26 mouse cellular contexts compared by ENCODE assay signal in the genomic region with DNA sequence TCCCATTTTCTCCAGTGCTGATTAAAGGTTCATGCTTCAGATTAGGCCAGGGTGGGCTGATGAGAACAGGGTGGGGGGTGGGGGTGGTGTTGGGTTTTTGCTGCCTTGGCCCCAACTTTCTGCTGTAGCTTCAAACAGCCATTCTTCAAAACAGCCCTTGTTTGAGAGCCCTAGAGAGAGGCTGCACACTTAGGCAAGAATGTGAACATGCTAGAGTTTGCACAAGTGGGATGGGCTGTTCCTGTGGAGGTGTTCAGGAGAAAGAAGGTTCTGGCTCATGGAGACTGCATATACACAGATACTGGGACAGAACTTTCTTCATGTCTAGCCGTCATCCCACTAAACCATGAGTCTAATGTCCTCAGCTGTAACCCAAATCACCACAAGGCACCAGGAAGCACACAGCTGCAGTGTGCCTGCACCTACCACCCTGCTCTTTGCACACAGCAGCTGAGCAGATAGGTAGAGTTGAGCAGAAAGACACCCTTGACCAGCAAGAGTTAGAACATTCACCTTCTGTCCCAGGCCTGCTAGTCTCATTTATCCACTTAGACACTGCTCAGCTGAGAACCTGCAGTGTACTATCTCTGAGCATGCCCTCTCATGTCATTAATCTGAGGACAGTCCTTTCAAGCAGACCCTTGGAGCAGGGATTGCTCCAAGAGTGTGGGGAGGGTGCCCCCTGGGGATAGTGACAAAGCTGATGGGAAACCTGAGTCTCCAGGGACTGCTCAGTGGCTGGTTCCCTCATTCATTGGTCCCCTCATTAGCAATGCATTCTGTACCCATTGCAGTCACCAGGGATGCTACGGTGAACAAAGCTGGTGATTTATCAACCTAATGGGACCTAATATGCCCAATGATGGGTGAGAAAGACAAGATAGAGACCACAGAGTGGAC. TPM values are rescaled to one million over a fixed set of nuclear protein-coding genes. Genes with fewer than 3 reads are reported as not detected.
DNase-seq lines count a peak whose midpoint lies in the region; ATAC-seq and TF ChIP-seq lines count a peak whose summit lies in the region.
"Had no signal": no experiment of that assay in that cellular context is flagged by ENCODE, and none has a peak within 500 bp of the region (broad histone marks: within the 10 kb centered on the region; RNA-seq: fewer than 3 reads in every experiment).

No protein-coding gene starts in this region.

- no peaks in the 10 kb centered on the region for H3K27me3 ChIP-seq in lung, embryonic 15.5 days
- H3K27me3 ChIP-seq in thymus, adult 2 months (ENCODE audit: control insufficient read depth, insufficient read depth, low read length) = no peaks in the 10 kb centered on the region
- no peaks in the 10 kb centered on the region for H3K27me3 ChIP-seq in small intestine, adult 2 months (ENCODE audit: control insufficient read depth, insufficient read depth, low read length)
- H3K27me3 ChIP-seq: embryonic facial prominence, embryonic 13.5 days; forebrain, embryonic 12.5 days; heart, embryonic 13.5 days; hindbrain, embryonic 13.5 days; limb, embryonic 15.5 days; midbrain, embryonic 13.5 days; neural tube, embryonic 12.5 days had no signal

- TF ChIP-seq POLR2A in thymus, adult 2 months (IDR thresholded peaks at IDR 0.05; ENCODE audit: control insufficient read depth, extremely low read depth, insufficient read depth, low read length, poor library complexity) = no peak
- no peak for TF ChIP-seq POLR2A in bone marrow, adult 2 months (IDR thresholded peaks at IDR 0.05; ENCODE audit: borderline replicate concordance, control insufficient read depth, low read depth, low read length)
- no peak for TF ChIP-seq POLR2A in small intestine, adult 2 months (IDR thresholded peaks at IDR 0.05; ENCODE audit: low read depth, low read length)

- H3K9ac ChIP-seq in lung, embryonic 15.5 days = no peak overlapping the region
- H3K9ac ChIP-seq: embryonic facial prominence, embryonic 13.5 days; forebrain, embryonic 12.5 days; heart, embryonic 13.5 days; hindbrain, embryonic 13.5 days; limb, embryonic 15.5 days; liver, embryonic 15.5 days; midbrain, embryonic 13.5 days; neural tube, embryonic 12.5 days had no signal

- no peak overlapping the region for H3K4me2 ChIP-seq in lung, embryonic 15.5 days
- H3K4me2 ChIP-seq: embryonic facial prominence, embryonic 13.5 days; forebrain, embryonic 12.5 days; heart, embryonic 13.5 days; hindbrain, embryonic 13.5 days; limb, embryonic 15.5 days; liver, embryonic 15.5 days; midbrain, embryonic 13.5 days; neural tube, embryonic 12.5 days had no signal

- H3K4me3 ChIP-seq in lung, embryonic 15.5 days = no peak overlapping the region
- peak overlapping the region; percentile 77 for H3K4me3 ChIP-seq in thymus, adult 2 months (ENCODE audit: control insufficient read depth, insufficient read depth, low read length)
- no peak overlapping the region for H3K4me3 ChIP-seq in bone marrow, adult 2 months (replicated peaks; ENCODE audit: control insufficient read depth, low read depth, low read length)
- peak overlapping the region; percentile 27; the same call in 1 of the 2 replicates for H3K4me3 ChIP-seq in small intestine, adult 2 months (ENCODE audit: low read depth, low read length)
- H3K4me3 ChIP-seq: embryonic facial prominence, embryonic 13.5 days; erythroblast, embryonic 14.5 days; forebrain, embryonic 12.5 days; gastrocnemius, adult 2 months; heart, embryonic 13.5 days; hindbrain, embryonic 13.5 days; limb, embryonic 15.5 days; liver, embryonic 15.5 days; midbrain, embryonic 13.5 days; neural tube, embryonic 12.5 days had no signal

- peak overlapping the region; percentile 24; the same call in 1 of the 2 replicates for H3K27ac ChIP-seq in lung, embryonic 15.5 days
- H3K27ac ChIP-seq in thymus, adult 2 months (ENCODE audit: control insufficient read depth, insufficient read depth, low read length) = peak overlapping the region; percentile 96
- H3K27ac ChIP-seq in bone marrow, adult 2 months (ENCODE audit: control insufficient read depth, insufficient read depth, low read depth, low read length, poor library complexity) = peak overlapping the region; percentile 50
- peak overlapping the region; percentile 33; the same call in 1 of the 2 replicates for H3K27ac ChIP-seq in small intestine, adult 2 months (ENCODE audit: insufficient read depth, low read depth, low read length)
- H3K27ac ChIP-seq: embryonic facial prominence, embryonic 13.5 days; forebrain, embryonic 12.5 days; gastrocnemius, adult 2 months; heart, embryonic 13.5 days; hindbrain, embryonic 13.5 days; limb, embryonic 15.5 days; liver, embryonic 15.5 days; midbrain, embryonic 13.5 days; neural tube, embryonic 12.5 days had no signal

- TF ChIP-seq CTCF in thymus, adult 2 months (IDR thresholded peaks at IDR 0.05; ENCODE audit: borderline replicate concordance, control insufficient read depth, extremely low read depth, insufficient read depth, low read length, poor library complexity) = no peak
- no peak for TF ChIP-seq CTCF in bone marrow, adult 2 months (IDR thresholded peaks at IDR 0.05; ENCODE audit: control insufficient read depth, insufficient read depth, low read length)
- no peak for TF ChIP-seq CTCF in small intestine, adult 2 months (IDR thresholded peaks at IDR 0.05; ENCODE audit: extremely low read depth, insufficient read length, insufficient replicate concordance, low read depth, low read length)

- H3K36me3 ChIP-seq in lung, embryonic 15.5 days = no peaks in the 10 kb centered on the region
- H3K36me3 ChIP-seq in thymus, adult 2 months (ENCODE audit: control insufficient read depth, insufficient read depth, low read length) = peaks cover 5% of the 10 kb centered on the region; the same call in 1 of the 2 replicates
- H3K36me3 ChIP-seq in small intestine, adult 2 months (ENCODE audit: control insufficient read depth, insufficient read depth, low read length) = no peaks in the 10 kb centered on the region
- H3K36me3 ChIP-seq: embryonic facial prominence, embryonic 13.5 days; forebrain, embryonic 12.5 days; heart, embryonic 13.5 days; hindbrain, embryonic 13.5 days; limb, embryonic 15.5 days; liver, embryonic 15.5 days; midbrain, embryonic 13.5 days; neural tube, embryonic 12.5 days had no signal

- no peak for DNase-seq in lung, postnatal 10 days
- no peak for DNase-seq in thymus, adult 2 months
- DNase-seq in thymus, postnatal 14 days = no peak
- no peak for DNase-seq in ovary, postnatal 36 days (ENCODE audit: low spot score)
- DNase-seq in layer of hippocampus, postnatal 14 days (ENCODE audit: low spot score in 2 of 2) = no peak
- DNase-seq: cerebellum, adult 8-10 months; cerebellum, postnatal 36 days; embryo, embryonic 11 days; gastrocnemius, adult 2 months; heart, postnatal 36 days; kidney, adult 18-20 months; kidney, postnatal 4 days; left cerebral cortex, postnatal 4 days; right cerebral cortex, adult 18-20 months had no signal

- 0 out of 2 replicates have a peak, but pooled peaks have one; percentile 10 for ATAC-seq in lung, embryonic 15.5 days (ENCODE audit: borderline replicate concordance, extremely low read depth, low FRiP score, low TSS enrichment)
- ATAC-seq: midbrain, embryonic 13.5 days had no signal

- 67% methylated on average over 2 of the region's 2 CpGs for WGBS in lung, embryonic 15.5 days
- 43% methylated on average over 2 of the region's 2 CpGs for WGBS in thymus, adult 2 months
- 73% methylated on average over 2 of the region's 2 CpGs for WGBS in bone marrow, adult 2 months
- WGBS in small intestine, adult 2 months = 71% methylated on average over 2 of the region's 2 CpGs

- H3K4me1 ChIP-seq in lung, embryonic 15.5 days = peaks cover 11% of the 10 kb centered on the region
- H3K4me1 ChIP-seq in thymus, adult 2 months (replicated peaks; ENCODE audit: control insufficient read depth, insufficient read depth, low read length) = peaks cover 66% of the 10 kb centered on the region
- peaks cover 12% of the 10 kb centered on the region for H3K4me1 ChIP-seq in bone marrow, adult 2 months (ENCODE audit: control insufficient read depth, insufficient read depth, low read length)
- 0 out of 2 replicates have a peak, but pooled peaks cover 3% of the 10 kb centered on the region for H3K4me1 ChIP-seq in small intestine, adult 2 months (ENCODE audit: control insufficient read depth, insufficient read depth, insufficient read length, low read length)
- H3K4me1 ChIP-seq: embryonic facial prominence, embryonic 13.5 days; forebrain, embryonic 12.5 days; limb, embryonic 15.5 days; midbrain, embryonic 13.5 days; neural tube, embryonic 12.5 days had no signal

- H3K9me3 ChIP-seq in lung, embryonic 15.5 days = no peaks in the 10 kb centered on the region
- H3K9me3 ChIP-seq: forebrain, embryonic 12.5 days; hindbrain, embryonic 13.5 days; limb, embryonic 15.5 days; liver, embryonic 15.5 days; midbrain, embryonic 13.5 days; neural tube, embryonic 12.5 days had no signal

RNA-seq across cellular contexts. Expression of a gene that starts 3.3 kb away (rescaled TPM):
- polyA plus RNA-seq in lung, embryonic 15.5 days (2015; fragmentation: Nextera tagmentation; extraction: Ambion mirVana) = 0.30 and 0.74 TPM in 2 replicates
- 177 and 188 TPM in 2 replicates for polyA plus RNA-seq in thymus, adult 2 months (2012; rRNA removed)
- 21.8 and 39.9 TPM in 2 replicates for polyA plus RNA-seq in bone marrow, adult 2 months (2011; ENCODE audit: insufficient read depth, insufficient read length, low replicate concordance, missing spikeins)
- polyA plus RNA-seq in small intestine, adult 2 months (2012; rRNA removed) = 9.4 and 13.4 TPM in 2 replicates
- total RNA-seq in layer of hippocampus, postnatal 14 days (2021) = 1 to 10 TPM in 1 of 2 experiments, under 1 TPM in 1; 0.93 to 1.1 TPM
- total RNA-seq: gastrocnemius, adult 2 months had no signal

RNA-seq across cellular contexts. Expression of a gene that starts 54.6 kb away (rescaled TPM):
- polyA plus RNA-seq in lung, embryonic 15.5 days (2015; fragmentation: Nextera tagmentation; extraction: Ambion mirVana) = 15.3 and 16.5 TPM in 2 replicates
- polyA plus RNA-seq in thymus, adult 2 months (2012; rRNA removed) = 141 and 189 TPM in 2 replicates
- 10.9 and 23.0 TPM in 2 replicates for polyA plus RNA-seq in bone marrow, adult 2 months (2011; ENCODE audit: insufficient read depth, insufficient read length, low replicate concordance, missing spikeins)
- 31.8 and 51.7 TPM in 2 replicates for polyA plus RNA-seq in small intestine, adult 2 months (2012; rRNA removed)
- 1 to 10 TPM; 4.6 to 5.1 TPM for total RNA-seq in layer of hippocampus, postnatal 14 days (2021)

Comparison
In these comparisons a context has a peak if more than half of its experiments do, and no peak if none do; other contexts are left out.
1. H3K27ac ChIP-seq: peak in every context shown above with its lines; median percentile 96 in thymus, adult 2 months; 50 in bone marrow, adult 2 months; 33 in small intestine, adult 2 months; 24 in lung, embryonic 15.5 days.
2. H3K4me3 ChIP-seq: peak in thymus, adult 2 months (single experiment) and small intestine, adult 2 months (single experiment); none in lung, embryonic 15.5 days (single experiment) and bone marrow, adult 2 months (single experiment).